Mouse (Mus musculus): ENCODE results near the gene Slc4a10. TPM values are rescaled to one million over a fixed set of nuclear protein-coding genes. Genes with fewer than 3 reads are reported as not detected.

The Slc4a10 gene
- polyA plus RNA-seq (2012; fragmentation: generic; extraction: Trizol), result under 1 TPM in 1 of 2 experiments, not detected in 1; 0.02 TPM

DNA sequence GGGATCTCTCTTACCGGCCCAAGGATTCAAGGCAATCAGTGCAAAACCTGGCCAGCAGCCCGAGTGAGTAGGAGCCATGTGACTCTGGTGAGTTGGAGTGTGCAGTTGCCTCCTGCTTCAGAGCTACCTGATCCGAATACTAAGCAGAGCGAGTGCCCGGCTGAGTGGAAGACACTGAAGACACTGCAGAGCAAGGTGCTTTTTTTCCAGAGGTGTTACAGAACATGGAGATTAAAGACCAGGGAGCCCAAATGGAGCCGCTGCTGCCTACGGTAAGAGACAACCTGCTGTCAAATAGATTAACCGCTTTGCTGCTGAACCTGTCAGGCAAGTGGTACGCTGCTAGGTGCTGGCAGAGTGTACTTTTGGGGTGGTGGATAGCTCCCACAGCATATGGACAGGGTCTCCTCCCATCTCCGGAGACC, at the start of gene Slc4a10:
TSS of gene Slc4a10 (plus strand) at position 42 of the 425 bp plus-strand sequence.

Other genes starting within 250 kb of the Slc4a10 start
- under 1 TPM in 1 of 2 experiments, not detected in 1; 0.02 TPM for gene Tbr1, start 243.5 kb upstream of the Slc4a10 start, polyA plus RNA-seq (2012; fragmentation: generic; extraction: Trizol)

All from C3H10T1/2 (cell line).